Mouse (Mus musculus) liver, embryonic 15.5 days (tissue): ENCODE results near the gene Agap3. TPM values are rescaled to one million over a fixed set of nuclear protein-coding genes. Genes with fewer than 3 reads are reported as not detected.

Experiments used
- ATAC-seq: fragments of 200-750 bp; cut with Nextera tagmentation; 2 replicates; pipeline ENCODE4 v1.8.0; 2017; ENCODE audit warnings: moderate number of reproducible peaks, mild to moderate bottlenecking, moderate library complexity; ENCODE audit not compliant: insufficient read depth
- H3K27ac ChIP-seq: fragments of 300-500 bp; sonication (generic); replicated peaks from 2 replicates; pipeline ENCODE4 v1.5.1; 2015; ENCODE audit warnings: mild to moderate bottlenecking, inconsistent platforms
- H3K27me3 ChIP-seq: fragments of 300-500 bp; sonication (generic); 2 replicates; pipeline ENCODE4 v1.6.1; 2015; ENCODE audit warnings: mild to moderate bottlenecking, inconsistent platforms
- H3K36me3 ChIP-seq: fragments of 300-500 bp; sonication (generic); replicated peaks from 2 replicates; pipeline ENCODE4 v1.6.1; 2015; ENCODE audit warnings: moderate library complexity, mild to moderate bottlenecking, inconsistent platforms
- H3K4me1 ChIP-seq: fragments of 300-500 bp; sonication (generic); replicated peaks from 2 replicates; pipeline ENCODE4 v1.6.1; 2015; ENCODE audit warnings: inconsistent platforms
- H3K4me2 ChIP-seq: fragments of 300-500 bp; sonication (generic); 2 replicates; pipeline ENCODE4 v1.6.1; 2015; ENCODE audit warnings: moderate library complexity, mild to moderate bottlenecking, inconsistent platforms
- H3K4me3 ChIP-seq: fragments of 300-500 bp; sonication (generic); replicated peaks from 2 replicates; pipeline ENCODE4 v1.5.1; 2015; ENCODE audit warnings: mild to moderate bottlenecking, inconsistent platforms
- H3K9ac ChIP-seq: fragments of 300-500 bp; sonication (generic); 2 replicates; pipeline ENCODE4 v1.6.1; 2015; ENCODE audit warnings: moderate library complexity, mild to moderate bottlenecking, inconsistent platforms
- H3K9me3 ChIP-seq: fragments of 300-500 bp; sonication (generic); replicated peaks from 2 replicates; pipeline ENCODE4 v1.6.1; 2016; ENCODE audit warnings: inconsistent platforms
- WGBS: fragments of 180-500 bp; shearing (Covaris S2); methylation state at CpG from one replicate; pipeline ENCODE4 v1.1.7; 2015; ENCODE audit warnings: mixed read lengths; ENCODE audit not compliant: insufficient replicate concordance; 5-methylcytosine and 5-hydroxymethylcytosine counted together
- polyA plus RNA-seq: library from polyadenylated mRNA; unstranded; fragments of >200 nt; fragmentation: Nextera tagmentation; extraction: Ambion mirVana; gene quantifications from 2 replicates; pipeline ENCODE4 v1.2.1, GENCODE M21; 2015

Agap3 gene
- polyA plus RNA-seq, 1 experiment from 2014 or later: 11.3 TPM

GRCm38 (mm10) chr5:24524522-24524921 is 72.5 kb downstream of the Agap3 start:
- Histone ChIP-seq H3K4me1 (peaks cover 10% of the 10 kb centered on the region), H3K4me2 (no peak overlapping the region), H3K27me3 (peaks cover 95% of the 10 kb centered on the region), H3K36me3 (no peaks in the 10 kb centered on the region), H3K9me3 (no peaks in the 10 kb centered on the region), H3K9ac (no peak overlapping the region), H3K27ac (no peak overlapping the region), H3K4me3 (no peak overlapping the region)
- no peak for ATAC-seq
- 12% methylated on average over 4 of the region's 4 CpGs for WGBS

DNA sequence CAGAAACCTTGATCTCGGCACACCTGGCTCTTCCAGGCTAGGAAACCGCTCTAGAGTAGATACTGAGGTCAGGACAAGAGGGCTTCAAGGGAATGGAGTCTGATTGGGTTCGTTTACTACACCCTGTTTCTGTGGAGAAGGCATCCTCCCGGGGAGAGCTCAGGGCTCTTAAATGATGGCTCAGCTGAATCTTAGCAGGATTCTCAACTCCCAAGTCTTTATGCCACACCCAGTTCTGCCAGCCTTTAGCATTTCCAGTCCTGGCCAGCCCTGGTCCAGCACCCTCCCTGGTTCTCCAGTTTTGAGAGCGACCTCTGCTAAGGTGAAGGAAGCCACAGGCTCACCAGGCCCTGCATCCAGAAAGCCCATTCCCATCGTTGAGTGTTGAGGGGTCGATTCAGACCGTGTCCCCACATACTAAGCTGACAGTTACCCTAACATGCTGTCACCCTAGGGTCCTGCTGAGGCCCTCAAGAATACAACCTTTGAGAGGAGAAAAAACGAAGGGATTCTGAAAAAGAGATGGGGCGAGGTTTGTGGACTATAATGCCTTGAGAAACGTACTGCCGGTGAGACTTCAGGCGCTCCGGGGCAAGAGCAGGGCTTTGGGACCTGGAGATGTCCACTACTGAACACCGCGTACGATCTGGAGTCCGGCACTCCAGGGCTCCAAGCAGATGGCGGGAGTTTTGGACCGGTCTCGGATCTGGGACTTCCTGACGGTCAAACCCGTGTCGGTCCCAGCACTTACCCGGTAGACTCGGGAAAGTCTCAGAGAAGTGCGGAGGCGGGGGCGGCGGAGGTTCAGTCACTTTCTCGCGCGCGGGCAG is 73.6 kb downstream of the Agap3 start:
- H3K9me3 ChIP-seq: no peaks in the 10 kb centered on the region
- no peak overlapping the region for H3K4me2 ChIP-seq
- no peak overlapping the region for H3K9ac ChIP-seq
- 4% methylated on average over 34 of the region's 34 CpGs for WGBS
- H3K27ac ChIP-seq: no peak overlapping the region
- no peak for ATAC-seq
- peak overlapping the region; percentile 36 for H3K4me3 ChIP-seq
- H3K27me3 ChIP-seq: peaks cover 94% of the 10 kb centered on the region
- H3K4me1 ChIP-seq: peaks cover 10% of the 10 kb centered on the region
- H3K36me3 ChIP-seq: no peaks in the 10 kb centered on the region

DNA sequence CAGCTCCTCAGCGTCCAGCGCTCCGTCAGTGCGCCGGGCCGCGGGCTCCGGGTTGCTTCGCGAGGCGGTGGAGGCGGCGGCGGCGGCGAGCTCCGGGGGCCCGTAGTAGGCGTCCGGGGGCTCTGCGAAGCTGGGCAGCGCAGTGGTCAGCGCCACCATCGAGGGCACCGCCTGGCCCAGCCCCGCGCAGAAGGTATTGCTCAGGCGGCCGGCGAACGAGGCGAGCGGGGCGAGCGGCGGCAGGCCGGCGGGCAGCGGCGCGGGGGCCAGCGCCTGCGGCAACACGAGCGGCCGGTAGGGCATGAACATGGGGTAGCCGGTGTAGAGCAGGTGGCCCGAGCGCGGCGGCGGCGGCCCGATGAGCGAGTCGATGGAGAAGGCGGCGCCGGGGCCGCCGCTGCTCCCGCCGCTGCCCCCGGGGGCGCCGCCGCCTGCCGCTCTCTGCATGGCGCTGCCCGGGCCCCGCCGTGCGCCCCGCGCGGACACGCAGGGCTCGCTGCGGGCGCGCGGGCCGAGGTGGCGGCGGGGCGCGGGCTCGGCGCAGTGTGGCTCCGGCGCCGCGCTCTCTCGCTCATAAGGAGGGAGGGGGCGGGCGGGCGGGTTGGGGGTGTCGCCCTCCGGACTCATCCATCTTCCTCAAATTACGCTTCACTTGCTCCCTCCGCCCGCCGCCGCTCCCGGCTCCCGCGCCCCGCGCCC is 74.4 kb downstream of the Agap3 start:
- peak overlapping the region; percentile 36 for H3K4me3 ChIP-seq
- ATAC-seq: no peak
- H3K4me1 ChIP-seq: peaks cover 10% of the 10 kb centered on the region
- H3K9me3 ChIP-seq: no peaks in the 10 kb centered on the region
- no peaks in the 10 kb centered on the region for H3K36me3 ChIP-seq
- no peak overlapping the region for H3K9ac ChIP-seq
- 1% methylated on average over 82 of the region's 109 CpGs for WGBS
- peak overlapping the region; percentile 52 for H3K4me2 ChIP-seq
- H3K27ac ChIP-seq: no peak overlapping the region
- peaks cover 99% of the 10 kb centered on the region for H3K27me3 ChIP-seq

DNA sequence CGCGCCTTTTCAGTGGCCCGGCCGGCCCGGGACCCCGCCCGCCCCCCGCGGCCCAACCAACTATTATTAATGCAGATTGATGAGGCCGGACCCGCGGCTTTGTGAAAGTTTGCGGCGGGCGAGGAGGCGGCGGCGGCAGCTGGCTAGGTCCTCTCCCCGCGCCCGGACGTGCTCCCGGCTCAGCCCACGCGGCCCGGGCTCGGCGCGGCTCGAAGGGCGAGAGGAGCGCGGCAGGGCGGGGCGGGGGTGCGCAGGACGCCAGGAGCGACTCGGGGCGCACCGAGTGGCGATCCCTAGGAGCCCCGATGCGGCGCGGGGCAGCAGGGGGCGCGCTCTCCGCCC is 74.9 kb downstream of the Agap3 start, which contains the start of gene Gbx1:
TSS of gene Gbx1 (minus strand) at position 314 of the 342 bp plus-strand sequence.
- under 1% methylated on average over 43 of the region's 49 CpGs for WGBS
- no peak within 1 kb of the TSS for H3K9ac ChIP-seq
- no peaks in the 10 kb centered on the region for H3K9me3 ChIP-seq
- no peak for ATAC-seq
- H3K27ac ChIP-seq: no peak within 1 kb of the TSS
- no peaks in the 10 kb centered on the region for H3K36me3 ChIP-seq
- peaks cover 99% of the 10 kb centered on the region for H3K27me3 ChIP-seq
- peak within 1 kb of the TSS; percentile 52 for H3K4me2 ChIP-seq
- peaks cover 10% of the 10 kb centered on the region for H3K4me1 ChIP-seq
- peak within 1 kb of the TSS; percentile 36 for H3K4me3 ChIP-seq

DNA sequence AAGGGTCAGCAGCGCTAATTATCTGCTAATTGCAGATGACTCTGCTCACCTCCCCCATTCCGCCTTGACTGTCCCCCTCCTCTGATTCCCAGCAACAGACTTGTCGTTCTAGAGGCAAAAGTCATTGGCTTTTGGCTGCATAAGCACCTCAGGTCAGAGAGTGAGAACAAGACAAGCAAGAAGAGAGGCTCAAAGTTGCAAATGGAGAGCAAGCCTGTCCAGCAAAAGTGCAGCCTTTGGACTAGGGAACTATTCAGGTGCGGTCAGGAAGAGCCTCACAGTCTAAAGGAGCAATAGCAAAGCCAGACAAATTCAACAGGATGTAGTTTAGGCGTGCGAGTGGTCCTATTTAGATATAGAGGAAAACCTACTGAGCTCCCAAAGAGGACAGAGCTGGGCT is 75.8 kb downstream of the Agap3 start:
- Histone ChIP-seq H3K36me3 (no peaks in the 10 kb centered on the region), H3K4me3 (no peak overlapping the region), H3K4me2 (no peak overlapping the region), H3K27ac (no peak overlapping the region), H3K4me1 (peaks cover 10% of the 10 kb centered on the region), H3K9me3 (no peaks in the 10 kb centered on the region), H3K27me3 (peaks cover 99% of the 10 kb centered on the region), H3K9ac (no peak overlapping the region)
- no peak for ATAC-seq
- 9% methylated on average over 6 of the region's 6 CpGs for WGBS

GRCm38 (mm10) chr5:24530042-24530689 is 78.2 kb downstream of the Agap3 start:
- no peaks in the 10 kb centered on the region for H3K36me3 ChIP-seq
- no peak overlapping the region for H3K27ac ChIP-seq
- no peak overlapping the region for H3K4me3 ChIP-seq
- WGBS: 18% methylated on average over 24 of the region's 24 CpGs
- no peaks in the 10 kb centered on the region for H3K9me3 ChIP-seq
- H3K4me1 ChIP-seq: peaks cover 10% of the 10 kb centered on the region
- peak; percentile 49; the same call in 1 of the 2 replicates for ATAC-seq
- no peak overlapping the region for H3K9ac ChIP-seq
- no peak overlapping the region for H3K4me2 ChIP-seq
- H3K27me3 ChIP-seq: peaks cover 81% of the 10 kb centered on the region

- 51% methylated on average over 11 of the region's 11 CpGs for WGBS
- ATAC-seq: no peak
- no peak overlapping the region for H3K4me2 ChIP-seq
- H3K36me3 ChIP-seq: no peaks in the 10 kb centered on the region
- H3K9me3 ChIP-seq: no peaks in the 10 kb centered on the region
- H3K27me3 ChIP-seq: peaks cover 49% of the 10 kb centered on the region
- H3K4me1 ChIP-seq: no peaks in the 10 kb centered on the region
- H3K4me3 ChIP-seq: no peak overlapping the region
- H3K27ac ChIP-seq: no peak overlapping the region
- no peak overlapping the region for H3K9ac ChIP-seq
Measured at GRCm38 (mm10) chr5:24533391-24533790, 81.4 kb downstream of the Agap3 start.

- peaks cover 40% of the 10 kb centered on the region for H3K27me3 ChIP-seq
- ATAC-seq: no peak
Measured at GRCm38 (mm10) chr5:24534292-24534691, 82.3 kb downstream of the Agap3 start.

DNA sequence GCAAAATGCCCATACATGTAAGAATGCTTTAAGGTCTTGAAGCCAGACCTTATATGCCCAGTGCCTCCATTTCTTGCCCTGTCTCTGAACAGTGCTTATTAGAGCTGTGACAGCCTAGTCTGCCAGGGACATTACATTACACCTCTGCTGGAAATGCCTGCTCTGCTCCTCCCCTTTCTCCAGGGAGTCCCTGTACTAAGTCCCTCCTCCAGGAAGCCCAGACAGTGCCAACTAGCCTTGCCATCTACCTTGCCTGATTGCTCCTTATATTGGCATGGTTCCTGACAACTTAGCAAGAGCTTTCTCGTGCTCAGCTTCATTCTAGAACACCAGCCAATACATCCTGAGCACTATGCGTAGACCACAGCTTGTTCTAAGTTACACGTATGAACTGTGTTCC is 83.8 kb downstream of the Agap3 start:
- no peak overlapping the region for H3K27ac ChIP-seq
- ATAC-seq: no peak
- H3K4me1 ChIP-seq: 0 out of 2 replicates have a peak, but pooled peaks cover 2% of the 10 kb centered on the region
- no peak overlapping the region for H3K4me3 ChIP-seq
- H3K4me2 ChIP-seq: no peak overlapping the region
- WGBS: 55% methylated on average over 3 of the region's 3 CpGs
- H3K36me3 ChIP-seq: no peaks in the 10 kb centered on the region
- peaks cover 35% of the 10 kb centered on the region for H3K27me3 ChIP-seq
- H3K9ac ChIP-seq: no peak overlapping the region
- H3K9me3 ChIP-seq: no peaks in the 10 kb centered on the region

More at GRCm38 (mm10) chr5:24534292-24534691, 82.3 kb downstream of the Agap3 start:
- Histone ChIP-seq H3K36me3 (no peaks in the 10 kb centered on the region), H3K27ac (no peak overlapping the region), H3K4me1 (no peaks in the 10 kb centered on the region), H3K4me2 (no peak overlapping the region), H3K4me3 (no peak overlapping the region), H3K9me3 (no peaks in the 10 kb centered on the region), H3K9ac (no peak overlapping the region)
- WGBS: 29% methylated on average over 5 of the region's 5 CpGs

- H3K27me3 ChIP-seq: peaks cover 27% of the 10 kb centered on the region
- no peak overlapping the region for H3K4me2 ChIP-seq
- ATAC-seq: no peak
Measured at GRCm38 (mm10) chr5:24536511-24536910, 84.5 kb downstream of the Agap3 start.

GRCm38 (mm10) chr5:24537618-24538017 is 85.6 kb downstream of the Agap3 start:
- H3K4me2 ChIP-seq: no peak overlapping the region
- H3K36me3 ChIP-seq: no peaks in the 10 kb centered on the region
- H3K4me3 ChIP-seq: no peak overlapping the region
- H3K4me1 ChIP-seq: 0 out of 2 replicates have a peak, but pooled peaks cover 4% of the 10 kb centered on the region
- no peak for ATAC-seq
- 55% methylated on average over 16 of the region's 16 CpGs for WGBS
- no peaks in the 10 kb centered on the region for H3K9me3 ChIP-seq
- H3K27me3 ChIP-seq: peaks cover 16% of the 10 kb centered on the region
- no peak overlapping the region for H3K9ac ChIP-seq
- H3K27ac ChIP-seq: no peak overlapping the region

More at GRCm38 (mm10) chr5:24536511-24536910, 84.5 kb downstream of the Agap3 start:
- Histone ChIP-seq H3K4me1 (0 out of 2 replicates have a peak, but pooled peaks cover 4% of the 10 kb centered on the region), H3K9me3 (no peaks in the 10 kb centered on the region), H3K36me3 (no peaks in the 10 kb centered on the region), H3K27ac (no peak overlapping the region), H3K4me3 (no peak overlapping the region), H3K9ac (no peak overlapping the region)
- 62% methylated on average over 5 of the region's 5 CpGs for WGBS
